Mouse (Mus musculus) embryonic fibroblast, embryonic 13.5 days (primary cell): ENCODE measurements around the gene Wdr73. TPM values are rescaled to one million over a fixed set of nuclear protein-coding genes. Genes with fewer than 3 reads are reported as not detected.
A peak's percentile ranks its signal among the peaks of the same experiment; 100 is the strongest.

ENCODE experiments used
- H3K27ac ChIP-seq: 2 replicates; pipeline ENCODE4 v1.5.1; 2012; ENCODE audit warnings: low read length, control low read depth, inconsistent platforms; ENCODE audit not compliant: insufficient read depth
- H3K4me1 ChIP-seq: 2 replicates; pipeline ENCODE4 v1.6.1; 2011; ENCODE audit warnings: low read length; ENCODE audit not compliant: control insufficient read depth, insufficient read depth
- H3K4me3 ChIP-seq: 2 replicates; pipeline ENCODE4 v1.5.1; 2011; ENCODE audit warnings: mild to moderate bottlenecking, control low read depth, low read length; ENCODE audit not compliant: insufficient read depth
- CTCF ChIP-seq: IDR thresholded peaks from 2 replicates; pipeline ENCODE4 v1.5.1; 2011; ENCODE audit warnings: mild to moderate bottlenecking, control low read depth, low read length, moderate library complexity, borderline replicate concordance; ENCODE audit not compliant: insufficient read depth
- POLR2A ChIP-seq: IDR thresholded peaks from 2 replicates; pipeline ENCODE4 v1.6.1; 2011; ENCODE audit warnings: low read depth, mild to moderate bottlenecking, control low read depth, low read length, moderate library complexity
- polyA plus RNA-seq: library from polyadenylated mRNA; stranded (reverse); fragments of >200 nt; gene quantifications from 2 replicates; pipeline ENCODE4 v1.2.4, GENCODE M21; 2011; ENCODE audit warnings: low read depth; ENCODE audit not compliant: missing spikeins, insufficient read length

Wdr73 gene
- polyA plus RNA-seq, 1 experiment = 13.0 TPM

GRCm38 (mm10) chr7:80843910-80844640 lies 57.0 kb downstream of the Wdr73 start:
- peaks cover 12% of the 10 kb centered on the region for H3K4me1 ChIP-seq
- H3K4me3 ChIP-seq = no peak overlapping the region
- TF ChIP-seq CTCF = no peak
- no peak for TF ChIP-seq POLR2A

GRCm38 (mm10) chr7:80843176-80843575 lies 57.9 kb downstream of the Wdr73 start:
- Histone ChIP-seq H3K4me1 (peaks cover 21% of the 10 kb centered on the region), H3K27ac (peak overlapping the region; percentile 78; the same call in 1 of the 2 replicates), H3K4me3 (no peak overlapping the region)
- no peak for TF ChIP-seq CTCF
- no peak for TF ChIP-seq POLR2A

More at GRCm38 (mm10) chr7:80843910-80844640, 57.0 kb downstream of the Wdr73 start:
- H3K27ac ChIP-seq = peak overlapping the region; percentile 51

GRCm38 (mm10) chr7:80842132-80842531 lies 58.9 kb downstream of the Wdr73 start:
- TF ChIP-seq CTCF (no peak), POLR2A (no peak)
- H3K4me1 ChIP-seq = peaks cover 24% of the 10 kb centered on the region
- no peak overlapping the region for H3K27ac ChIP-seq
- H3K4me3 ChIP-seq = no peak overlapping the region

- Histone ChIP-seq H3K4me1 (peaks cover 24% of the 10 kb centered on the region), H3K27ac (peak overlapping the region; percentile 92), H3K4me3 (no peak overlapping the region; the same call in 1 of the 2 replicates)
- TF ChIP-seq POLR2A = no peak
- TF ChIP-seq CTCF = no peak
Observed at GRCm38 (mm10) chr7:80840937-80841336, 60.1 kb downstream of the Wdr73 start.

Other genes starting within 250 kb of the Wdr73 start
- gene Crtc3, start 212.4 kb downstream of the Wdr73 start, polyA plus RNA-seq = 21.6 and 27.7 TPM in 2 replicates
- gene Iqgap1, start 75.3 kb downstream of the Wdr73 start, polyA plus RNA-seq = 206 and 311 TPM in 2 replicates
- 2.7 and 5.1 TPM in 2 replicates for gene Zscan2, start 40.3 kb downstream of the Wdr73 start, polyA plus RNA-seq
- 1.1 and 3.2 TPM in 2 replicates for gene Nmb, start 3.8 kb upstream of the Wdr73 start, polyA plus RNA-seq
- 177 and 182 TPM in 2 replicates for gene Sec11a, start 46.5 kb upstream of the Wdr73 start, polyA plus RNA-seq
- 20.1 and 26.5 TPM in 2 replicates for gene Zfp592, start 92.4 kb upstream of the Wdr73 start, polyA plus RNA-seq
- 0.14 TPM in 1 of 2 replicates, not detected in the other for gene Alpk3, start 156.3 kb upstream of the Wdr73 start, polyA plus RNA-seq
- not detected in 2 replicates for gene Slc28a1, start 213.5 kb upstream of the Wdr73 start, polyA plus RNA-seq